Mouse (Mus musculus) brain, embryonic 14.5 days (tissue): ENCODE measurements around the gene Slc25a25.

ENCODE experiments used
- CTCF ChIP-seq: fragments of 200-500 bp; IDR thresholded peaks from 2 replicates; pipeline ENCODE4 v1.5.1; 2012; ENCODE audit warnings: inconsistent platforms, mild to moderate bottlenecking, moderate library complexity, borderline replicate concordance; ENCODE audit not compliant: insufficient read depth, insufficient read length; ENCODE audit errors: extremely low read depth
- POLR2A ChIP-seq: fragments of 200-500 bp; IDR thresholded peaks from 2 replicates; pipeline ENCODE4 v1.6.1; 2012; ENCODE audit warnings: mild to moderate bottlenecking, inconsistent platforms, borderline replicate concordance; ENCODE audit not compliant: poor library complexity, insufficient read depth, insufficient read length, severe bottlenecking; ENCODE audit errors: extremely low read depth

GRCm38 (mm10) chr2:32483179-32483875, 32.1 kb upstream of the Slc25a25 start:
- peak; percentile 8; the same call in 1 of the 2 replicates for TF ChIP-seq CTCF
- no peak for TF ChIP-seq POLR2A
